Mouse (Mus musculus) intestine, embryonic 14.5 days (tissue): Measurements from ENCODE around the gene Txndc12. TPM values are rescaled to one million over a fixed set of nuclear protein-coding genes. Genes with fewer than 3 reads are reported as not detected.

Experiments used
- ATAC-seq: fragments of 200-750 bp; cut with Nextera tagmentation; replicated peaks from 2 replicates; pipeline ENCODE4 v1.8.0; 2017; ENCODE audit warnings: low read depth, moderate number of reproducible peaks, moderate TSS enrichment, moderate library complexity; ENCODE audit not compliant: low FRiP score, low TSS enrichment
- DNase-seq: peaks from one replicate; pipeline ENCODE4 v3.0.0-alpha.2; 2018; ENCODE audit warnings: low spot score
- H3K27ac ChIP-seq: fragments of 300-500 bp; sonication (generic); 2 replicates; pipeline ENCODE4 v1.5.1; 2014; ENCODE audit warnings: low read depth, mild to moderate bottlenecking, control low read depth
- H3K27me3 ChIP-seq: fragments of 300-500 bp; sonication (generic); replicated peaks from 2 replicates; pipeline ENCODE4 v1.6.1; 2014; ENCODE audit warnings: low read length, control low read depth; ENCODE audit not compliant: control insufficient read depth, insufficient read depth
- H3K36me3 ChIP-seq: fragments of 300-500 bp; sonication (generic); 2 replicates; pipeline ENCODE4 v1.6.1; 2014; ENCODE audit warnings: low read length, control low read depth; ENCODE audit not compliant: control insufficient read depth, insufficient read depth
- H3K4me1 ChIP-seq: fragments of 300-500 bp; sonication (generic); replicated peaks from 2 replicates; pipeline ENCODE4 v1.6.1; 2014; ENCODE audit warnings: low read length, control low read depth, mixed read lengths; ENCODE audit not compliant: control insufficient read depth, insufficient read depth
- H3K4me2 ChIP-seq: fragments of 300-500 bp; sonication (generic); 2 replicates; pipeline ENCODE4 v1.6.1; 2014; ENCODE audit warnings: low read length
- H3K4me3 ChIP-seq: fragments of 300-500 bp; sonication (generic); 2 replicates; pipeline ENCODE4 v1.5.1; 2014; ENCODE audit warnings: low read depth, low read length, control low read depth, mixed read lengths
- H3K9ac ChIP-seq: fragments of 300-500 bp; sonication (generic); 2 replicates; pipeline ENCODE4 v1.6.1; 2014; ENCODE audit warnings: mild to moderate bottlenecking, low read length
- H3K9me3 ChIP-seq: fragments of 300-500 bp; sonication (generic); 2 replicates; pipeline ENCODE4 v1.6.1; 2016; ENCODE audit warnings: low read length, control low read depth; ENCODE audit not compliant: control insufficient read depth
- WGBS: fragments of 180-500 bp; shearing (Covaris S2); extraction: QIAGEN DNeasy Blood & Tissue Kit; methylation state at CpG from one replicate; pipeline ENCODE4 v1.1.7; 2014; 5-methylcytosine and 5-hydroxymethylcytosine counted together
- polyA plus RNA-seq: library from polyadenylated mRNA; unstranded; fragments of >200 nt; fragmentation: Nextera tagmentation; extraction: Ambion mirVana; gene quantifications from 2 replicates; pipeline ENCODE4 v1.2.1, GENCODE M21; 2014

The Txndc12 gene
- polyA plus RNA-seq, 1 experiment from 2014 or later = 108 TPM

DNA sequence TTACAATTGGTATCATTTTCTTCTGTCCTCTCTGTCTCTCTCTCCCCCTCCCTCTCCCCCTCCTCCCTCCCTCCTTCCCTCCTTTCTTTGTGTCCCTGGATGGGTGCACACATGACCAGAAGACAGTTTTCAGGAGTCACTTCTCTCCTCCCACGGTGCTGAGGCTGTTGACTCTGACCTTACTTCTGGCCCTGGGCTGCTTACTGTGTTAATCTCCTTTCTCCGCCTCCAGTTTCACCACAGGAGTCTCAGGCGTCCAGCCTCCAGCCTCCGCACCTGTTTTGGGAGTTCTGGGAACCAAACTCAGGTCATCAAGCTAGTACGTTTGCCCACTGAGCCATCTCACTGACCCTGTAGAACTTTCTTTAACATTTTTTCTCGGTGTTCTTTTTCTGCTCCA is 69.7 kb downstream of the Txndc12 start:
- H3K4me3 ChIP-seq = no peak overlapping the region
- no peaks in the 10 kb centered on the region for H3K4me1 ChIP-seq
- H3K36me3 ChIP-seq = no peaks in the 10 kb centered on the region
- no peaks in the 10 kb centered on the region for H3K9me3 ChIP-seq
- 65% methylated on average over 6 of the region's 6 CpGs for WGBS
- no peak overlapping the region for H3K4me2 ChIP-seq
- DNase-seq = no peak
- no peaks in the 10 kb centered on the region for H3K27me3 ChIP-seq
- no peak for ATAC-seq
- no peak overlapping the region for H3K27ac ChIP-seq
- no peak overlapping the region for H3K9ac ChIP-seq

GRCm38 (mm10) chr4:108904790-108905189 is 70.4 kb downstream of the Txndc12 start:
- Histone ChIP-seq H3K27me3 (no peaks in the 10 kb centered on the region), H3K9ac (no peak overlapping the region), H3K36me3 (no peaks in the 10 kb centered on the region), H3K27ac (no peak overlapping the region), H3K9me3 (no peaks in the 10 kb centered on the region), H3K4me3 (no peak overlapping the region), H3K4me1 (no peaks in the 10 kb centered on the region), H3K4me2 (no peak overlapping the region)
- DNase-seq (no peak), ATAC-seq (no peak)
- 77% methylated on average over 10 of the region's 10 CpGs for WGBS

GRCm38 (mm10) chr4:108905859-108906258 is 71.5 kb downstream of the Txndc12 start:
- Histone ChIP-seq H3K27me3 (no peaks in the 10 kb centered on the region), H3K4me2 (no peak overlapping the region), H3K9me3 (no peaks in the 10 kb centered on the region), H3K36me3 (no peaks in the 10 kb centered on the region), H3K4me1 (no peaks in the 10 kb centered on the region), H3K4me3 (no peak overlapping the region), H3K9ac (no peak overlapping the region), H3K27ac (no peak overlapping the region)
- no peak for ATAC-seq
- no peak for DNase-seq
- WGBS = 14% methylated on average over 6 of the region's 6 CpGs

- Histone ChIP-seq H3K27me3 (no peaks in the 10 kb centered on the region), H3K9ac (no peak overlapping the region), H3K9me3 (no peaks in the 10 kb centered on the region), H3K27ac (peak overlapping the region; percentile 33; the same call in 1 of the 2 replicates), H3K4me2 (no peak overlapping the region), H3K36me3 (no peaks in the 10 kb centered on the region), H3K4me1 (no peaks in the 10 kb centered on the region), H3K4me3 (no peak overlapping the region)
- ATAC-seq (peak; percentile 76), DNase-seq (no peak)
These were observed 73.1 kb downstream of the Txndc12 start for GRCm38 (mm10) chr4:108907475-108907874.

DNA sequence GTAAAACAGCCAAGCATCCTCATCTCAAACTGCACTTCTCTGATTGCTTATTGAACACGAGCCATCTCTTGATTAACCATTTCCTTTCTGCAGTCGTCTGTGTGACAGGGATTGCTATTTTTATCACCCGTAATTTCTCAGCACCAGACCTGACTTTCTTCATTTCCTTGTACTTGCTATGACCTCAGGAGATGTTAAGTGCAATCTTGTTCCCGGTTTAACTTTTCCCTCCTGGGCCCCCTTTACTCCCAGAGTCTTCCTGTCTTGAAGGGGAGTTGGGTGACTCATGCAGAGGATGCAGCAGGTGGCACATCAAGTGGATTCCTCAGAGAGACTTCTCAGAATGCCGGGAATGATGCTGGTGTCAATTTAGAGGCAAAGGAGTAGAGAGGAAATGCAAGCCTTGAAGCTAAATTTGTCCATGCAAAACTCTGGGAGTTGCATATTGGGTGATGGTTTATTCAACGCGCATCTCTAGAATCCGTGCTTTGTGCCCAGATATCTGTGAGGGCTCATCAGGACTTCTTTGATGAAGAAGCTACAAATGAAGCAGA is 75.5 kb downstream of the Txndc12 start:
- no peak for ATAC-seq
- H3K9ac ChIP-seq = no peak overlapping the region
- WGBS = 56% methylated on average over 8 of the region's 8 CpGs
- no peak for DNase-seq
- no peak overlapping the region for H3K4me3 ChIP-seq
- no peak overlapping the region for H3K27ac ChIP-seq
- H3K4me1 ChIP-seq = no peaks in the 10 kb centered on the region
- H3K27me3 ChIP-seq = no peaks in the 10 kb centered on the region
- H3K36me3 ChIP-seq = no peaks in the 10 kb centered on the region
- no peaks in the 10 kb centered on the region for H3K9me3 ChIP-seq
- H3K4me2 ChIP-seq = no peak overlapping the region

Other genes with a start within 250 kb of the Txndc12 start
- gene Cc2d1b, start 214.7 kb upstream of the Txndc12 start, polyA plus RNA-seq = 32.5 and 32.8 TPM in 2 replicates
- gene 3110021N24Rik, start 115.0 kb upstream of the Txndc12 start, polyA plus RNA-seq = 1.6 and 1.9 TPM in 2 replicates
- 4.5 and 4.9 TPM in 2 replicates for gene Zfyve9, start 53.8 kb upstream of the Txndc12 start, polyA plus RNA-seq
- gene Btf3l4, start 987 bp upstream of the Txndc12 start, polyA plus RNA-seq = 169 and 171 TPM in 2 replicates
- 58.5 and 60.5 TPM in 2 replicates for gene Kti12, start 13.2 kb downstream of the Txndc12 start, polyA plus RNA-seq
- gene A730015C16Rik, start 14.0 kb downstream of the Txndc12 start, polyA plus RNA-seq = 1.4 and 1.6 TPM in 2 replicates
- 14.5 and 16.9 TPM in 2 replicates for gene Rab3b, start 44.5 kb downstream of the Txndc12 start, polyA plus RNA-seq
- gene Nrd1, start 166.1 kb downstream of the Txndc12 start, polyA plus RNA-seq = 45.8 and 47.9 TPM in 2 replicates